Mouse (Mus musculus): ENCODE data around the gene Adipor2. TPM values are rescaled to one million over a fixed set of nuclear protein-coding genes. Genes with fewer than 3 reads are reported as not detected.

The Adipor2 gene
- polyA plus RNA-seq, 1 experiment from 2014 or later: 18.7 TPM

DNA sequence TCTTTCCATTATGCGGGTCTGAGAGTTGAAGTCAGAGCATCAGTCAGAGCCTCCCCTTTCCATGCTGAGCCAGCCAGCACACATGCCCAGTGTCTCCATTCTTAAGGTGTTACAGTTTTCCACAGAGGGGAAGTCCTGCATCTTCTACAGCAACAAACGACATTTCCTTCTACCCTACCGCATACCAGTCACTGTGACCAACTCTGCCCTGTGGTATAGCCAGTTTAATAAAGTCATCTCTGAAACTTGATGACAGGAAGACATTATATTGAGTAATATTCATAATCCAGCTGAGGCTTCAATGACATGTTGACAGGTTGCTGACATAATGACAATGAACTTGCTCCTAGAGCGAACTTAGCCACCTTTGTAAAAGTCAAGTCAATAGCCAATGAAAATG lies 26.8 kb downstream of the Adipor2 start:
- no peak overlapping the region for H3K4me3 ChIP-seq (ENCODE audit: low read depth, low read length)
- H3K27me3 ChIP-seq (ENCODE audit: control insufficient read depth, insufficient read depth, low read length): no peaks in the 10 kb centered on the region
- ATAC-seq (ENCODE audit: insufficient number of reproducible peaks, low FRiP score, low TSS enrichment, low read depth) (no peak), DNase-seq (ENCODE audit: low spot score) (no peak)
- H3K9me3 ChIP-seq (ENCODE audit: control insufficient read depth, low read length): no peaks in the 10 kb centered on the region
- 0 out of 2 replicates have a peak, but pooled peaks cover 2% of the 10 kb centered on the region for H3K4me1 ChIP-seq (ENCODE audit: control insufficient read depth, insufficient read depth, low read length)
- no peak overlapping the region for H3K4me2 ChIP-seq (ENCODE audit: low read depth, severe bottlenecking)
- no peaks in the 10 kb centered on the region for H3K36me3 ChIP-seq (ENCODE audit: control insufficient read depth, insufficient read depth, low read length)
- no peak overlapping the region for H3K27ac ChIP-seq (replicated peaks; ENCODE audit: low read depth, low read length)
- WGBS: 91% methylated on average over 4 of the region's 4 CpGs
- H3K9ac ChIP-seq (ENCODE audit: low read length): no peak overlapping the region

DNA sequence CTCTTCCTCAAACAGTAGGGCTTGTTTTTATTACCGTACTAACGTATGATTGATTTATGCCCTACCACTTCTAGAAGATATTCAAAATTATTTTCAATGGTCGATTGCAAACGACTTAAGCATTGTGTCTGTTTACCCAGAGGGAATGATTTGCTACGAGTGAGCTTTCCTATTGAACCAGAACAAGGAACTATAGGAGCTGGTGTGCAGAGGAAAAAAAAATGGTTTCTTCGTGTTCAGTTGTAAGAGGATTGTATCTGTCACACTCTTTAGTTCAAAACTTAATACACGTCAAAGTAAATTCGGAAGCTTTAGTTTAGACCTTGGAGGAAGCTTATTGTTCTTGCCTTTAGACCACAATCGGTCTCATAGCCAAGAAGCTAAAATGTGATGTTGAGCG lies 28.4 kb downstream of the Adipor2 start:
- no peaks in the 10 kb centered on the region for H3K9me3 ChIP-seq (ENCODE audit: control insufficient read depth, low read length)
- H3K36me3 ChIP-seq (ENCODE audit: control insufficient read depth, insufficient read depth, low read length): no peaks in the 10 kb centered on the region
- no peak overlapping the region for H3K27ac ChIP-seq (replicated peaks; ENCODE audit: low read depth, low read length)
- peak overlapping the region; percentile 81 for H3K9ac ChIP-seq (ENCODE audit: low read length)
- 0 out of 2 replicates have a peak, but pooled peaks cover 2% of the 10 kb centered on the region for H3K4me1 ChIP-seq (ENCODE audit: control insufficient read depth, insufficient read depth, low read length)
- DNase-seq (ENCODE audit: low spot score): no peak
- H3K4me2 ChIP-seq (ENCODE audit: low read depth, severe bottlenecking): peak overlapping the region; percentile 36
- 0 out of 2 replicates have a peak, but pooled peaks have one; percentile 8 for ATAC-seq (ENCODE audit: insufficient number of reproducible peaks, low FRiP score, low TSS enrichment, low read depth)
- H3K4me3 ChIP-seq (ENCODE audit: low read depth, low read length): peak overlapping the region; percentile 73
- H3K27me3 ChIP-seq (ENCODE audit: control insufficient read depth, insufficient read depth, low read length): no peaks in the 10 kb centered on the region
- 31% methylated on average over 10 of the region's 10 CpGs for WGBS

DNA sequence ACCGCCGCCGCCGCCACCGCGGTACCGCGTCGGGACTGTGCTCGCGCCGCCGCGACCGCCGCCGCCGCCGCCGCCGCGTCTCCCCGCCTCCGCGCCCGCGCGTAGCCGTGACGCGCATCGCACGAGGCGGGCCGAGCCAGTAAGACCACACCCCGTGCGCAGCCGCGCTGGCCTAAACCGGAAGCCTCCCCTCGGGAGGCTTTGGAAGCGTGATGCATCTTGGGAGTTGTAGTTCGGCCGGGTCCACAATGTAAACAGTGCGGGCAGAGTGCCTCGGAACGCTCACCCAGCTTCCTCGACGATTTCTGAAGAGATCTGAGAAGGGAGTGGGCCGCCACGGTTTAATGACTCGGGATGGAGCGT lies 28.9 kb downstream of the Adipor2 start:
- under 1% methylated on average over 37 of the region's 53 CpGs for WGBS
- Histone ChIP-seq H3K4me2 (ENCODE audit: low read depth, severe bottlenecking) (peak overlapping the region; percentile 83), H3K4me3 (ENCODE audit: low read depth, low read length) (peak overlapping the region; percentile 73), H3K9me3 (ENCODE audit: control insufficient read depth, low read length) (no peaks in the 10 kb centered on the region), H3K27ac (replicated peaks; ENCODE audit: low read depth, low read length) (peak overlapping the region; percentile 81), H3K9ac (ENCODE audit: low read length) (peak overlapping the region; percentile 81), H3K27me3 (ENCODE audit: control insufficient read depth, insufficient read depth, low read length) (no peaks in the 10 kb centered on the region), H3K4me1 (ENCODE audit: control insufficient read depth, insufficient read depth, low read length) (0 out of 2 replicates have a peak, but pooled peaks cover 2% of the 10 kb centered on the region), H3K36me3 (ENCODE audit: control insufficient read depth, insufficient read depth, low read length) (no peaks in the 10 kb centered on the region)
- peak; percentile 97 for ATAC-seq (ENCODE audit: insufficient number of reproducible peaks, low FRiP score, low TSS enrichment, low read depth)
- peak; percentile 97 for DNase-seq (ENCODE audit: low spot score)

DNA sequence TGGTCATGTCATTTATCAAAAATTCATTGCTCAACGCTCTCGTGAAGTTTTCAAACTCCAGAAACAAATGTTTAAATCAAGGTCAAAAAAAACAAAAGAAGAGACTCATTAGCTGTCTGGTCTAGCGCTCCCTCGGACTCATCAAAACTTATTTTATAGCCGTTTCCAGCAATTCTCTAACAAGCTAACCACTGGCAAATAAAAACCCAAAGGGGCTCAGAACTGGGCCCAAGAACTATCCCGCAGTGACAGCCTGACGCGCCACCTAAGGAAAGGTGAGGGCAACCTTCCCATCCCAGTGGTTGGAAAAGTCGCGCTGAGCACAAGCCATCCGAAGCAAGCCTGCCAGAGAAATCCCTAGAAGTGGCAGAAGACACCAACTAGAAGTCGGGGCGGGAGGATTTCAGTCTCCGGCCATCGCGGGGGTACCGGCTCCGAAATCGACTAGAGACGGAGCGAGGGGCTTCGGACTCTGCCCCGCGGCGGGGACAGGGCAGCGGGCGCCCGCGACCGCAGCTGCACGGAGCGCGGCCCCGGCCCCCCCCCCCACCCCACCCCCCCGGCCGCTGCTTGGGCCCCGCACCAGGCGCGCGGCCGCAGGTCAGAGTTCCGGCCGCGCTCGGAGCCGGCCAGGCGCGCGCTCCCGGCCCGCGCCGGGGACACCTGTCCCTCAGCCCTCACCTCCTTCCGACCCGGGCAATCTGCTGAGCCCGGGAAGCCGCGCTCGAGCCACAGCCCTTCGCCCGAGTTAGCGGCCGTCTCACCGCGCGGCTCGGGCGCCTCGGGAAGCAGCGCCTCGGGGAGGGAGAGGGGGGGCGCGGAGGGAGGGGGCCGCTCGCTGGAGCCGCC lies 29.5 kb downstream of the Adipor2 start:
- Histone ChIP-seq H3K9ac (ENCODE audit: low read length) (peak overlapping the region; percentile 81), H3K4me1 (ENCODE audit: control insufficient read depth, insufficient read depth, low read length) (0 out of 2 replicates have a peak, but pooled peaks cover 2% of the 10 kb centered on the region), H3K9me3 (ENCODE audit: control insufficient read depth, low read length) (no peaks in the 10 kb centered on the region), H3K36me3 (ENCODE audit: control insufficient read depth, insufficient read depth, low read length) (no peaks in the 10 kb centered on the region), H3K4me3 (ENCODE audit: low read depth, low read length) (peak overlapping the region; percentile 73), H3K27me3 (ENCODE audit: control insufficient read depth, insufficient read depth, low read length) (no peaks in the 10 kb centered on the region), H3K4me2 (ENCODE audit: low read depth, severe bottlenecking) (peak overlapping the region; percentile 83), H3K27ac (replicated peaks; ENCODE audit: low read depth, low read length) (peak overlapping the region; percentile 81)
- ATAC-seq (ENCODE audit: insufficient number of reproducible peaks, low FRiP score, low TSS enrichment, low read depth) (peak; percentile 84), DNase-seq (ENCODE audit: low spot score) (peak; percentile 54)
- WGBS: under 1% methylated on average over 43 of the region's 76 CpGs

DNA sequence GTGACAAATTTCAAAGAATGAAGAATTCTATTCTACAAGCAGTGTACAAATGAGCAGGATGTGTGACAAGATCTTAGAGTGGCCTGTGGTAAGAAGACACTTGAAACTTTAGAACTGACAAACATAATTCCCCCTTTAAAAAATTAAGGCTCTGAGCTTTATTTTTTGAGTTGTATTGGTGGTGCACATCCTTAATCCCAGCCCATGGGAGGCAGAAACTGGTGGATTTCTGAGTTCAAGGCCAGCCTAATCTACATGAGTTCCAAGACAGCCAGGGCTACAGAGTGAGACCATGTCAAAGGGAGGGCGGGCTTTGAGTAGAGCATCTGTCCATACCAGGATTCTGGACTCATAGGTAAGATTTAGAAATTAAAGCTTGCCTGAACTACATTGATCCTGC lies 30.7 kb downstream of the Adipor2 start:
- ATAC-seq (ENCODE audit: insufficient number of reproducible peaks, low FRiP score, low TSS enrichment, low read depth): no peak
- 0 out of 2 replicates have a peak, but pooled peaks cover 2% of the 10 kb centered on the region for H3K4me1 ChIP-seq (ENCODE audit: control insufficient read depth, insufficient read depth, low read length)

DNA sequence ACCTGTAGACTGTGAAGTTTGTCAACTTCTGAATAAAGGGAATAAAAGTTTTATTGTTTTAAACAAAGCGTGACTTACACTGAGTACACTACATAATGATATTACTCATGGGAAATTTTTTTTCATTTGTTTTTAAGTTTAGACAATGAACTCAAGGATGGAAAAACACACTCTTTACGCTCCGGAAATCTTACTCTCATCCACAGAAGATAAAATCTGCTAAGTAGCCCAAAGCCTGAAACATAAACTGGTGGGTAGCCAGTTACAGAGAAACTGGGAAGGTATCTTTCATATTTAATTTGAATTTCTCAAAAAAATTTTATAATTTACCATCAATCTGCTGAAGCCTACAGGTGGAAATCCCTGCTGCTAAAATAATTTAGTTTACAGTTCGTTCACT lies 31.1 kb downstream of the Adipor2 start:
- Histone ChIP-seq H3K9me3 (ENCODE audit: control insufficient read depth, low read length) (no peaks in the 10 kb centered on the region), H3K4me2 (ENCODE audit: low read depth, severe bottlenecking) (no peak overlapping the region), H3K27me3 (ENCODE audit: control insufficient read depth, insufficient read depth, low read length) (no peaks in the 10 kb centered on the region), H3K4me1 (ENCODE audit: control insufficient read depth, insufficient read depth, low read length) (0 out of 2 replicates have a peak, but pooled peaks cover 2% of the 10 kb centered on the region), H3K27ac (replicated peaks; ENCODE audit: low read depth, low read length) (no peak overlapping the region), H3K4me3 (ENCODE audit: low read depth, low read length) (no peak overlapping the region), H3K36me3 (ENCODE audit: control insufficient read depth, insufficient read depth, low read length) (no peaks in the 10 kb centered on the region), H3K9ac (ENCODE audit: low read length) (no peak overlapping the region)
- DNase-seq (ENCODE audit: low spot score) (no peak), ATAC-seq (ENCODE audit: insufficient number of reproducible peaks, low FRiP score, low TSS enrichment, low read depth) (no peak)
- 89% methylated on average over 4 of the region's 4 CpGs for WGBS

More for the DNA sequence above, 30.7 kb downstream of the Adipor2 start:
- Histone ChIP-seq H3K4me3 (ENCODE audit: low read depth, low read length) (no peak overlapping the region), H3K4me2 (ENCODE audit: low read depth, severe bottlenecking) (no peak overlapping the region), H3K9me3 (ENCODE audit: control insufficient read depth, low read length) (no peaks in the 10 kb centered on the region), H3K27ac (replicated peaks; ENCODE audit: low read depth, low read length) (no peak overlapping the region), H3K27me3 (ENCODE audit: control insufficient read depth, insufficient read depth, low read length) (no peaks in the 10 kb centered on the region), H3K9ac (ENCODE audit: low read length) (no peak overlapping the region), H3K36me3 (ENCODE audit: control insufficient read depth, insufficient read depth, low read length) (no peaks in the 10 kb centered on the region)
- WGBS: 94% methylated on average over 1 of the region's 1 CpGs
- DNase-seq (ENCODE audit: low spot score): no peak

DNA sequence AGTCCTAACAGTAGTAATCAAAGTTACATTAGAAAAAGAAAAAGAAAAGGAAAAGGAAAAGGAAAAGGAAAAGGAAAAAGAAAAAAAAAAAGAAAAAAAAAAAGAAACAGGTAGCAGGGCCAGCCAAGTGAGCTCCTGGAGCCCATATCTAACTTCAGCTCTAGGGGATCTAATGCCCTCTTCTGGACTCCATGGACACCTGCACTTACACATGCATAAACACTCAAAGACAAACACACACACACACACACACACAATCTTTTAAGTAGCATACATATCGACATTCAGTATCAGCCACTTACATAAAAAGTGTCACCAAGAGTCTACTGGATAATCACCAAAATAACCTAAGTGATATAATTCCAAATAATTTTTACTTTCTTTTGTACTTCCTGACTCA lies 31.8 kb downstream of the Adipor2 start:
- no peak overlapping the region for H3K4me2 ChIP-seq (ENCODE audit: low read depth, severe bottlenecking)
- no peak for ATAC-seq (ENCODE audit: insufficient number of reproducible peaks, low FRiP score, low TSS enrichment, low read depth)
- no peak overlapping the region for H3K4me3 ChIP-seq (ENCODE audit: low read depth, low read length)
- no peak for DNase-seq (ENCODE audit: low spot score)
- H3K36me3 ChIP-seq (ENCODE audit: control insufficient read depth, insufficient read depth, low read length): no peaks in the 10 kb centered on the region
- H3K27ac ChIP-seq (replicated peaks; ENCODE audit: low read depth, low read length): no peak overlapping the region
- H3K4me1 ChIP-seq (ENCODE audit: control insufficient read depth, insufficient read depth, low read length): 0 out of 2 replicates have a peak, but pooled peaks cover 2% of the 10 kb centered on the region
- H3K9me3 ChIP-seq (ENCODE audit: control insufficient read depth, low read length): no peaks in the 10 kb centered on the region
- no peak overlapping the region for H3K9ac ChIP-seq (ENCODE audit: low read length)
- H3K27me3 ChIP-seq (ENCODE audit: control insufficient read depth, insufficient read depth, low read length): no peaks in the 10 kb centered on the region
- WGBS: 96% methylated on average over 1 of the region's 1 CpGs

GRCm38 (mm10) chr6:119378631-119379030 lies 38.9 kb downstream of the Adipor2 start:
- Histone ChIP-seq H3K36me3 (ENCODE audit: control insufficient read depth, insufficient read depth, low read length) (no peaks in the 10 kb centered on the region), H3K9me3 (ENCODE audit: control insufficient read depth, low read length) (no peaks in the 10 kb centered on the region), H3K4me1 (ENCODE audit: control insufficient read depth, insufficient read depth, low read length) (no peaks in the 10 kb centered on the region), H3K4me3 (ENCODE audit: low read depth, low read length) (no peak overlapping the region), H3K9ac (ENCODE audit: low read length) (no peak overlapping the region), H3K27me3 (ENCODE audit: control insufficient read depth, insufficient read depth, low read length) (no peaks in the 10 kb centered on the region), H3K27ac (replicated peaks; ENCODE audit: low read depth, low read length) (no peak overlapping the region), H3K4me2 (ENCODE audit: low read depth, severe bottlenecking) (no peak overlapping the region)
- ATAC-seq (ENCODE audit: insufficient number of reproducible peaks, low FRiP score, low TSS enrichment, low read depth) (no peak), DNase-seq (ENCODE audit: low spot score) (no peak)
- WGBS: 88% methylated on average over 1 of the region's 1 CpGs
